Mouse (Mus musculus): ENCODE measurements around the gene Cyp8b1. TPM values are rescaled to one million over a fixed set of nuclear protein-coding genes. Genes with fewer than 3 reads are reported as not detected.

Gene Cyp8b1
- total and polyA plus RNA-seq, 2 experiments from 2014 or later: not detected

DNA sequence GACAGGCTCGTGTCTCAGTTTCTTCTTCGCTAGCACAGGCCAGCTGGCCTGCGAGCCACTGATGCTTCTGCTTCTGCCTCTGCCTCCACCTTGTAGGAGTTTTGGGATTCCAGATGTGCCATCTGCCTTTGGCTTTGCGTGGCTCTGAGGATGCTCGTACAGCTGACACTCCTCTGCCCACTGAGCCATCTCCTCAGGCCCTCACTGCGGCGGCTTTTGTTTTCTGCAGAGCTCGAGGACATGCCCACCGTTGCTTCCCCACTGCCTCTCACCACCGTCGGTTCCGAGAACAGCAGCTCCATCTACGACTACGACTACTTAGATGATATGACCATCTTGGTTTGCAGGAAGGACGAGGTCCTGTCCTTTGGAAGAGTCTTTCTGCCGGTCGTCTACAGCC, 7.8 kb downstream of the Cyp8b1 start:
- Histone ChIP-seq H3K4me2 (ENCODE audit: low read depth, low read length) (no peak overlapping the region), H3K9ac (replicated peaks; ENCODE audit: low read length) (no peak overlapping the region), H3K4me1 (ENCODE audit: insufficient read depth, low read length) (no peaks in the 10 kb centered on the region), H3K9me3 (ENCODE audit: low read length) (no peaks in the 10 kb centered on the region), H3K36me3 (ENCODE audit: insufficient read depth, low read length) (no peaks in the 10 kb centered on the region), H3K4me3 (ENCODE audit: low read length) (no peak overlapping the region), H3K27me3 (ENCODE audit: insufficient read depth, low read length) (no peaks in the 10 kb centered on the region), H3K27ac (no peak overlapping the region)
- WGBS: 95% methylated on average over 17 of the region's 17 CpGs
- no peak for TF ChIP-seq CTCF (IDR thresholded peaks at IDR 0.05; ENCODE audit: low read depth)
- ATAC-seq (no peak), DNase-seq (ENCODE audit: low spot score) (no peak)

DNA sequence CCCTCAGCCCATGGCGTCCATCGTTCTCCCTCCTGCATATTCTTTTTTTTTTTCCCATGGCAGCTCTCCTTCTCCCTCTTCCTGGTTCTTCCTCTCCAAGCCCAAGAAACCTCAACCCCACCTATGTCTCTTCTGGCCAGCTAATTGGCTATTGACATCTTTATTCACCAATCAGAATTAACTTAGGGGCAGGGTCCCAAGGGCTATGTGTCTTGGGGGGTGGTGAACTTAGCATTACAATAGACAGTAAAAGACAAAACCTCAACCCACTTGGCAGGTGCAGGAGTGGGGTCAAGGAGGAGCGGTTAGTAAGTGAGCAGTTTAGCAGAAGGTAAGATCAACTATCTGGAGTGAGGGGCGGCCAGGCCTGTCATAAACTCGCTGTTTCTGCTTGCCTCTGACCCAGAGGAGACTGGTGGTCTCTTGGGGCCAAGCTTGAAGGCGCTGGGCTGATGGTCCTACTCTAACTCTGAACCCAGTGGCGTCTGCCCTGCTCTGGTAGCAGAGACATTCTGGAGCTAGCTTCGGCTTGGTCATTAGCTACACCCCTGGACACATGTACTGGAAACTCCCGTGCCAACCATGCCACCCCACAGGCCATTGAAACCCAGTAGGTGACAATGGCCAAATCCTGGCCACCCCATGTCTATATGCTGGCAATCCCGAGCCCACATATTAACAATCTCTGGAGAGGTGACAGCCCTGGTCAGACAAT, 8.6 kb downstream of the Cyp8b1 start:
- Histone ChIP-seq H3K27me3 (ENCODE audit: insufficient read depth, low read length) (no peaks in the 10 kb centered on the region), H3K9ac (replicated peaks; ENCODE audit: low read length) (no peak overlapping the region), H3K4me2 (ENCODE audit: low read depth, low read length) (no peak overlapping the region), H3K9me3 (ENCODE audit: low read length) (no peaks in the 10 kb centered on the region), H3K36me3 (ENCODE audit: insufficient read depth, low read length) (no peaks in the 10 kb centered on the region), H3K4me1 (ENCODE audit: insufficient read depth, low read length) (no peaks in the 10 kb centered on the region), H3K27ac (no peak overlapping the region), H3K4me3 (ENCODE audit: low read length) (no peak overlapping the region)
- 71% methylated on average over 10 of the region's 10 CpGs for WGBS
- no peak for DNase-seq (ENCODE audit: low spot score)
- no peak for ATAC-seq
- TF ChIP-seq CTCF (IDR thresholded peaks at IDR 0.05; ENCODE audit: low read depth): no peak

DNA sequence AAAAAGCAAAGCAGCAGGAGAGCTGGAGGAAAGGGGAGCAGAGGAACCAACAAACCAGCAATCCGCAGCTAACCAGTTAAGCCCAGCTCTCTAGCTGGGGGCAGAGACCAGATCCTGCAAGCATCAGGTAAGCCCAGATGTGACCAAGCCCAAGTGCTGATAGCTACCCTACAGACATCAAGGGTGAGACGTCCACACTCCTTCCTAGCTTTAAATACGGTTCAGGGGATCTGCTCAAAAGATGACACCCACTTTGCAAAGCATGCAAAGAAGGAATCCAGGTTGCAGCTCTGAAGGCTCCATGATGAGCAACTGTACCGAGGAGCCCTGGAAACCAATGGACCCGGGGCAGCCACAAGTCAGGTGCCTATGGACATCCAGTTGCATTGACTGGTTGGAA, 9.6 kb downstream of the Cyp8b1 start:
- no peak overlapping the region for H3K4me2 ChIP-seq (ENCODE audit: low read depth, low read length)
- ATAC-seq (no peak), DNase-seq (ENCODE audit: low spot score) (no peak)
- no peak overlapping the region for H3K9ac ChIP-seq (replicated peaks; ENCODE audit: low read length)
- no peaks in the 10 kb centered on the region for H3K27me3 ChIP-seq (ENCODE audit: insufficient read depth, low read length)
- H3K4me1 ChIP-seq (ENCODE audit: insufficient read depth, low read length): no peaks in the 10 kb centered on the region
- H3K4me3 ChIP-seq (ENCODE audit: low read length): no peak overlapping the region
- no peak for TF ChIP-seq CTCF (IDR thresholded peaks at IDR 0.05; ENCODE audit: low read depth)
- 88% methylated on average over 5 of the region's 5 CpGs for WGBS
- no peak overlapping the region for H3K27ac ChIP-seq
- no peaks in the 10 kb centered on the region for H3K9me3 ChIP-seq (ENCODE audit: low read length)
- H3K36me3 ChIP-seq (ENCODE audit: insufficient read depth, low read length): no peaks in the 10 kb centered on the region

DNA sequence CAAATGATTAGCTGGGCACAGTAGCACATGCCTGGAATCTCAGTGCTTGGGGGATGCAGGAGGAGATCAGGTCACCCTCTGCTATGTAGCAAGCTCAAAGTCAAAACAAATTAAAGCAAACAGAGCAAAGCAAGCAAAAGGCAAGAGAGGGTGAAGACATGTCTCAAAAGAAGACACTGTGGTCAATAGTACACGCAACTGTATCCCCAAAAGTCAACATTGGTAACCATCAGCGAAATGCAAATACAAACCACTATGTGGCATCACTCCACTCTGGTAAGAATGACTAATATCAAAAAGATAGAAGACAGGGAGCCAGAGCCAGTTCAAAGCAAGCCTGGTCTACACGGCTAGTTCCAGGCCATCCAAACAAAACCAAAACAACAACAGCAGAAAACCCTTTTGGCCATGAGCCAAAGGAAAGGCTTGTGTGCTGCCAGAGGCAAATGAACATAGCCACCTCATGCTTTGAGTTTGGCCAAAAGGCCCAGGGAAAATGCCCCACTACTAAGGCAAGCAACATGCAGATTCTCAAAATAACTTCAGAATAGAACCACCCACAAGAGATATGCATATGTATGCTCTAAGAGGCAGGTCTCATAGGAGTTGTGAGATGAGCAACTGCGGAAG, 10.4 kb downstream of the Cyp8b1 start:
- 72% methylated on average over 4 of the region's 4 CpGs for WGBS
- H3K4me3 ChIP-seq (ENCODE audit: low read length): no peak overlapping the region
- H3K9me3 ChIP-seq (ENCODE audit: low read length): no peaks in the 10 kb centered on the region
- ATAC-seq (no peak), DNase-seq (ENCODE audit: low spot score) (no peak)
- H3K36me3 ChIP-seq (ENCODE audit: insufficient read depth, low read length): no peaks in the 10 kb centered on the region
- H3K27me3 ChIP-seq (ENCODE audit: insufficient read depth, low read length): no peaks in the 10 kb centered on the region
- H3K4me2 ChIP-seq (ENCODE audit: low read depth, low read length): no peak overlapping the region
- H3K9ac ChIP-seq (replicated peaks; ENCODE audit: low read length): no peak overlapping the region
- no peaks in the 10 kb centered on the region for H3K4me1 ChIP-seq (ENCODE audit: insufficient read depth, low read length)
- no peak overlapping the region for H3K27ac ChIP-seq
- TF ChIP-seq CTCF (IDR thresholded peaks at IDR 0.05; ENCODE audit: low read depth): no peak

DNA sequence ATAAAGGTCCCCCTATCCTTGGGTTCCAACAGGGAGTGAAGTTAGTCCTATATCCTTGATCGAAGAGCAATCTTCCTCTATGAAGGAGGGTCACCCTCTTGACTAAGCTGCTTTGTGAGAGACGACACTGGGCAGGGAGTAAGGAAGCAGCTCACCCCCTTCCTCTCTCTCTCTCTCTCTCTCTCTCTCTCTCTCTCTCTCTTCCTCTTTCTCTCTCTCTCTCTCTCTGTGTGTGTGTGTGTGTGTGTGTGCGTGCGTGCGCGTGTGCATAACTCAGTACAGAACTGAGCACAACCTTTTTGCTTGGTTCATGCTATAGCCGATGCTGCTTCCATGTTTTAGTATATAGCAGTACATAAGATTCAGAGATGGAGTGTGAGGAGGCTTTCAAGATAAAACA, 11.2 kb downstream of the Cyp8b1 start:
- no peak for TF ChIP-seq CTCF (IDR thresholded peaks at IDR 0.05; ENCODE audit: low read depth)
- Histone ChIP-seq H3K4me2 (ENCODE audit: low read depth, low read length) (no peak overlapping the region), H3K9me3 (ENCODE audit: low read length) (no peaks in the 10 kb centered on the region), H3K4me3 (ENCODE audit: low read length) (no peak overlapping the region), H3K9ac (replicated peaks; ENCODE audit: low read length) (no peak overlapping the region), H3K4me1 (ENCODE audit: insufficient read depth, low read length) (no peaks in the 10 kb centered on the region), H3K27me3 (ENCODE audit: insufficient read depth, low read length) (no peaks in the 10 kb centered on the region), H3K27ac (no peak overlapping the region), H3K36me3 (ENCODE audit: insufficient read depth, low read length) (no peaks in the 10 kb centered on the region)
- 92% methylated on average over 7 of the region's 7 CpGs for WGBS
- ATAC-seq: no peak
- DNase-seq (ENCODE audit: low spot score): no peak

DNA sequence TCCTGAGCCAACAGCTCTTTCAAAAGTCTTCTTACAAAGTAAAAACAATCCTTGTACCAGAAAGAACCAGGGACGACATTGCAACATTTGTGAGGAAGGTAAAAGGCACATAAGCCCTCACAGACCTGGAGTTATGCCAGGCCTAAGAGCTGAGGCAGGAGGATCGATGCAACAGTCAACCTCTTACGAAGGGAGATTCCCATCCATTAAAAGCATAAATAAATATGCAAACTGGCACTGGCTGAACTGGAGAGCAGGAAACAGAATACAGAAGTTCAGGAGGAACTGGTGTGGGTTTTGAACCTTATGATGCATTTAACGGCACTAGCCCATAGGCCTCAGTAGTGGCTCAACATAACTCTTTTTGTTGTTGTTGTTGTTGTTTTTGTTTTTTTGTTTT, 11.8 kb downstream of the Cyp8b1 start:
- Histone ChIP-seq H3K4me1 (ENCODE audit: insufficient read depth, low read length) (no peaks in the 10 kb centered on the region), H3K9me3 (ENCODE audit: low read length) (no peaks in the 10 kb centered on the region), H3K36me3 (ENCODE audit: insufficient read depth, low read length) (no peaks in the 10 kb centered on the region), H3K27ac (no peak overlapping the region), H3K27me3 (ENCODE audit: insufficient read depth, low read length) (no peaks in the 10 kb centered on the region), H3K4me3 (ENCODE audit: low read length) (no peak overlapping the region), H3K4me2 (ENCODE audit: low read depth, low read length) (no peak overlapping the region), H3K9ac (replicated peaks; ENCODE audit: low read length) (no peak overlapping the region)
- no peak for TF ChIP-seq CTCF (IDR thresholded peaks at IDR 0.05; ENCODE audit: low read depth)
- ATAC-seq: no peak
- no peak for DNase-seq (ENCODE audit: low spot score)
- WGBS: 83% methylated on average over 4 of the region's 4 CpGs
